Mouse (Mus musculus): Measurements from ENCODE around the gene Traf3ip1. TPM values are rescaled to one million over a fixed set of nuclear protein-coding genes. Genes with fewer than 3 reads are reported as not detected.
"Not testable (repeated sequence)": the region's sequence is repeated elsewhere in the genome, so short reads cannot be mapped to it uniquely, and the experiment has no call there.

Gene Traf3ip1
- polyA plus RNA-seq, 1 experiment: 20.0 TPM

DNA sequence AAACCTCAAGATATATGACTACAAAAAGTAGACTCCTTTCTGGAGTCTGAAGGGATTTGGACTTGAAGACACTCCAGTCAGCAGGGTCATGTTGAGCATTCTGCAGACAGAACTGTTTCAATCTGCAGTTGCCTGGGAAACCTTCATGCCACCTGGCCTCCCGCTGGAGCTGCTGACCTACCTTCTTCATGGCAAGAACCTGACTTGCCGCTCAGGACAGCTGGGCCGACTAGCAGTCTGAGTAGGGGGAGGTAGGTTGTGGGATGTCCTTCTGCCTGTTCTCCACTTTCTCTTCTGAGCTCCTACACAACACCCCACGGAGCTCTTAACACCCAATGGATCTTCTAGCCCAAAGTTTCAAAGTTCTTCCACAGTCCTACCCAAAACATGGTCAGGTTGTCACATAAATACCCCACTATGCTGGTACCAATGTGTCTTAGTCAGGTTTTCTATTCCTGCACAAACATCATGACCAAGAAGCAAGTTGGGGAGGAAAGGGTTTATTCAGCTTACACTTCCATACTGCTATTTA lies 24.5 kb upstream of the Traf3ip1 start:
- Histone ChIP-seq H3K27ac (ENCODE audit: insufficient read depth, low read length) (no peak overlapping the region), H3K4me1 (ENCODE audit: control insufficient read depth, insufficient read depth, low read length) (no peaks in the 10 kb centered on the region), H3K27me3 (ENCODE audit: control insufficient read depth, insufficient read depth, low read length) (no peaks in the 10 kb centered on the region), H3K4me3 (replicated peaks; ENCODE audit: insufficient read depth, low read depth, low read length) (no peak overlapping the region)
- TF ChIP-seq POLR2A (IDR thresholded peaks at IDR 0.05; ENCODE audit: borderline replicate concordance, insufficient read depth, low read length): no peak
- TF ChIP-seq CTCF (IDR thresholded peaks at IDR 0.05; ENCODE audit: borderline replicate concordance, insufficient read depth, low read depth, low read length): no peak
- 50% methylated on average over 4 of the region's 4 CpGs for WGBS
- no peak for DNase-seq

DNA sequence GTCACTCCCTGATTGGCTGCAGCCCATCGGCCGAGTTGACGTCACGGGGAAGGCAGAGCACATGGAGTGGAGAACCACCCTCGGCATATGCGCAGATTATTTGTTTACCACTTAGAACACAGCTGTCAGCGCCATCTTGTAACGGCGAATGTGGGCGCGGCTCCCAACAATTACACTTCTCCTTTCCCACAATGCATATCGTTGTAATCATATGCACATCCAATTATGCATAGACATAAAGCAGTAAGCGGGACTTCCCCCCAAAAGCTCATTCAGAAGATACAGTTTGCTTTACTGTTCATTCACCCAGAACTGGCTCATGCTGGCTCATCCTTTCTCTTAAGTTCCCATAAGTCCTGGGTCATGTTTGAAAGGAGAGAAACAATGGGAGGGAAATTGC lies 16.3 kb upstream of the Traf3ip1 start:
- H3K27me3 ChIP-seq (ENCODE audit: control insufficient read depth, insufficient read depth, low read length); DNase-seq; H3K27ac ChIP-seq (ENCODE audit: insufficient read depth, low read length); H3K4me3 ChIP-seq (replicated peaks; ENCODE audit: insufficient read depth, low read depth, low read length); H3K4me1 ChIP-seq (ENCODE audit: control insufficient read depth, insufficient read depth, low read length): not testable (repeated sequence)
- WGBS: 89% methylated on average over 13 of the region's 13 CpGs

DNA sequence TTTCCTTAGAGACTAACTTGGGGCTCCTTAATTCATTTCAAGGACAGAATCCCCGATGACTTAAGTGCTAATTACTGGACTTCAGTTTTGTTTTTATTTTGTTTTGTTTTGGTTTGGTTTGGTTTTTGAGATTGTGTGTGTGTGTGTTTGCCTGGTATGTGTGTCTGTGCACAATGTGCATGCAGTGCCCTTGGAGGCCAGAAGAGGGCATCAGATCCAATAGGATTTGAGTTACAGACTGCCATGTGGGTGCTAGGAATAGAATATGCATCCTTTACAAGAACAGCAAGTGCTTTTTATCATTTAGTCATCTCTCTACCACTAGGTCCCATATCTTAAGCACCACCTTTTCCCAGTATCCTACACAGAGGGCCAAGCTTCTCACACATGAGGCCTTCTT lies 15.5 kb upstream of the Traf3ip1 start:
- Histone ChIP-seq H3K27ac (ENCODE audit: insufficient read depth, low read length) (no peak overlapping the region), H3K4me1 (ENCODE audit: control insufficient read depth, insufficient read depth, low read length) (no peaks in the 10 kb centered on the region), H3K4me3 (replicated peaks; ENCODE audit: insufficient read depth, low read depth, low read length) (no peak overlapping the region), H3K27me3 (ENCODE audit: control insufficient read depth, insufficient read depth, low read length) (no peaks in the 10 kb centered on the region)
- no peak for DNase-seq
- 98% methylated on average over 1 of the region's 1 CpGs for WGBS
- no peak for TF ChIP-seq POLR2A (IDR thresholded peaks at IDR 0.05; ENCODE audit: borderline replicate concordance, insufficient read depth, low read length)
- TF ChIP-seq CTCF (IDR thresholded peaks at IDR 0.05; ENCODE audit: borderline replicate concordance, insufficient read depth, low read depth, low read length): no peak

DNA sequence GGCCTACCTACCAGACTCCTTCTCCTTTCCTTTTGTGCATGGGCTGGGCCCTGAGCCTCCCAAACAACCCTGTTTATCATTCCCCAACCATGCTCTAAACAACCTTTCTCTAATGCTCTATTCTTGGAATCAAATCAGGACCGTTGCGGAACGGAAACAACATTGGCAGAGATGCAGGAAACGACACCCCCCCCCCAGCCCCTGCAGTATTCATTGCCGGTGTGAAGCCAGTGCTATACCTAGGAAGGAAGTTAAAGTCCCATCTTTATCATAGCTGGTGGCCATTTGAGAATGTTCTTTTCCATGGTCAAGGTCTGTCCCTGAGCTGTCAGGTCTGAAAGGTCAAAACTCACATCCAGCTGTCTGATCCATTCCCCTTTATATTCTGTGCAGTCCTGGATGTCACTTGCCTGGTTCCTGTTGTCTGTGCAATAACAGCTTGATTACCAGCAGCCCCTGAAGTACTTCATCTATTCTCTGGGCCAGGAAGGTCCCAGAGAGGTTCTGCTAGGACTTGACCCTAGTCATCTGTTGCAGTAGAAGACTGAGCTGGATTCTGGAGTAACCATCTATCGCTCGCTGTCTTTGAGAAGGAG lies 11.7 kb upstream of the Traf3ip1 start:
- TF ChIP-seq CTCF (IDR thresholded peaks at IDR 0.05; ENCODE audit: borderline replicate concordance, insufficient read depth, low read depth, low read length): no peak
- TF ChIP-seq POLR2A (IDR thresholded peaks at IDR 0.05; ENCODE audit: borderline replicate concordance, insufficient read depth, low read length): no peak
- 56% methylated on average over 7 of the region's 7 CpGs for WGBS
- no peak overlapping the region for H3K27ac ChIP-seq (ENCODE audit: insufficient read depth, low read length)
- H3K4me3 ChIP-seq (replicated peaks; ENCODE audit: insufficient read depth, low read depth, low read length): no peak overlapping the region
- H3K4me1 ChIP-seq (ENCODE audit: control insufficient read depth, insufficient read depth, low read length): no peaks in the 10 kb centered on the region
- DNase-seq: no peak
- no peaks in the 10 kb centered on the region for H3K27me3 ChIP-seq (ENCODE audit: control insufficient read depth, insufficient read depth, low read length)

DNA sequence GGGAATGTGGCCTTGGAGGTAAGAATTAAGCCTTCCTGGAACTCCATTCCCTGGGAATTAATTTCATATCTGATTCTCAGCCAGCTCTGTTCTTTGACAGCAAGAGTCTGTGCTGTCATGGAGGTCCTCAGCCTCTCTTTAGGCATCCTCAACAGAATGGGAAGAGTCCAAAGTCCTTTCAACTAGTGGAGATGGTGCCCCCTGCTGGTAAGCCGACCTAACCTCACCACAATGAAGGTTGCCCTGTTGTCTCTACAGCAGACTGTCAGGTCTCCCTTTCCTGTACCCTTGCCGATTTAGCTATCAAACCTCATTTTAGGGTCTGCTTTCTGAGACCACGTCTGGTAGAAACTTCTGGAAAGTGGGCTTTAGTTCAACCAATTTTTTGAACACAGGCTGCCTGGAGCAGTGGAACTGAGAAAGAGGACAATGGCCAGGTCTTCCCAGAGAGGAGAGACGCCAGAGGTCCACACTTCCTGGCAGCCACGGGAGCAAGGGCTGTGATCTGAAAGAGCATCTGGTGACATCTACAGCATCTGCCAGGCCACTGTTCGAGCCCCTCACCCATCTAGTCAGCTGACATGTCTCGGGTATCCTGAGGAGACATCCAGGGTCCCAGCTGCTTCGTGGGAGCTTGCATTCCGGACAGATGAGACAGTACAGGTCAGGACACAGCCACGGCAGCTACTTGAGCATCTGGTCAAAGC lies 11.0 kb upstream of the Traf3ip1 start:
- no peaks in the 10 kb centered on the region for H3K27me3 ChIP-seq (ENCODE audit: control insufficient read depth, insufficient read depth, low read length)
- no peaks in the 10 kb centered on the region for H3K4me1 ChIP-seq (ENCODE audit: control insufficient read depth, insufficient read depth, low read length)
- 15% methylated on average over 10 of the region's 10 CpGs for WGBS
- TF ChIP-seq POLR2A (IDR thresholded peaks at IDR 0.05; ENCODE audit: borderline replicate concordance, insufficient read depth, low read length) (no peak), CTCF (IDR thresholded peaks at IDR 0.05; ENCODE audit: borderline replicate concordance, insufficient read depth, low read depth, low read length) (peak; percentile 87)
- no peak overlapping the region for H3K27ac ChIP-seq (ENCODE audit: insufficient read depth, low read length)
- no peak overlapping the region for H3K4me3 ChIP-seq (replicated peaks; ENCODE audit: insufficient read depth, low read depth, low read length)
- DNase-seq: peak; percentile 70 to 83

DNA sequence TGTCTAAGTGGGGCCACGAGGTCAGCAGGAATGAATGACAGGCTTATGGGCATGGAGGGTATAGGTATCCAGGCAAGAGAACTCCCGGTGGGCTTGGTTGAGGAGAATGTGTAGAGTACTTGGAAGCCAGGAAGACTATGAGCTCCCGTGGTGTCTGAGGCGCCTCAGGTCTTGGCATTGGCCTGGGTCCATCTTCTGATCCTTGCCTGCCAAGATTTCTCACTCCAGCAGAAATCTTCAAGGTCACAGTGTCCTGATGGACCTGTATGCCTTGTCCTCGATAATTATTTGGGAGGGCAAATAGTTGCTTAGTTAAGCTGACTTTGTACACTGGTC lies 10.5 kb upstream of the Traf3ip1 start:
- Histone ChIP-seq H3K4me1 (ENCODE audit: control insufficient read depth, insufficient read depth, low read length) (no peaks in the 10 kb centered on the region), H3K27ac (ENCODE audit: insufficient read depth, low read length) (no peak overlapping the region), H3K27me3 (ENCODE audit: control insufficient read depth, insufficient read depth, low read length) (no peaks in the 10 kb centered on the region), H3K4me3 (replicated peaks; ENCODE audit: insufficient read depth, low read depth, low read length) (no peak overlapping the region)
- 23% methylated on average over 5 of the region's 5 CpGs for WGBS
- TF ChIP-seq CTCF (IDR thresholded peaks at IDR 0.05; ENCODE audit: borderline replicate concordance, insufficient read depth, low read depth, low read length) (no peak), POLR2A (IDR thresholded peaks at IDR 0.05; ENCODE audit: borderline replicate concordance, insufficient read depth, low read length) (no peak)
- no peak for DNase-seq

DNA sequence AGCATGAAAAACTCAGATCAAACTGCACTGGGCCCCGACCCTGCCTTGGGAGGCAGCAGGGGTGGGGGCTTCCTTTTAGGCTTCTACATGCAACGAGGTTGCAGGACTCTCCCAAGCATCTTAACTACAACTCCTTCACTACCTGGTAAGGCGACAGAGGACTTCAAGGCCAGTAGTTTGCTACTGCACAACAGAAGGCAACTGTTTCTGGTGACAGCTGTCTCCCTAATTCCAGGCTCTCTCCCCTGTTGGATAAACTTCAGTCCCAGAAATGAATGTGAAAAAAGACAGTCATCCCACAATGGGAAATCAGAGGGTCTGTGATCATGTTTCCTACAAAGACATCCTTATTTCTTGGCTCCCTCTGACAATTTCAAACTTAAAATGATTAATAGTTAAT lies 9.0 kb upstream of the Traf3ip1 start:
- 55% methylated on average over 3 of the region's 3 CpGs for WGBS

DNA sequence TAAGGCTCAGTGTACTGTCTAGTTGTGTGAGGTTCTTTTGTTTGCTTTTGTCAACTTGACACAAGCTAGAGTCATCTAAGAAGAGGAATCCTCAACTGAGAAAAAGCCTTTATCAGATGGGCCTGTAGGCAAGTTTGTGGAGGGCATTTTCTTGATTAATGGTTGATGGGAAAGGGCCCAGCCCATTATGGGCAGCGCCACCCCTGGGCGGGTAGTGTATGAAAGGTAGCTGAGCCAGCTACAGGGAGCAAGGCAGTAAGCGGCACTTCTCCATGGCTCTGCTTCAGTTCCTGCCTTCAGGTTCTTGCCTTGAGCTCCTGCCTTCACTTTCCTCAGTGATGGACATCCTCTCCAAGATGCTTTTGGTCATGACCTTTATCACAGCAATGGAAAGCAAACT lies 8.3 kb upstream of the Traf3ip1 start:
- DNase-seq: no peak
- H3K4me1 ChIP-seq (ENCODE audit: control insufficient read depth, insufficient read depth, low read length): no peaks in the 10 kb centered on the region
- H3K27ac ChIP-seq (ENCODE audit: insufficient read depth, low read length): no peak overlapping the region
- TF ChIP-seq CTCF (IDR thresholded peaks at IDR 0.05; ENCODE audit: borderline replicate concordance, insufficient read depth, low read depth, low read length) (no peak), POLR2A (IDR thresholded peaks at IDR 0.05; ENCODE audit: borderline replicate concordance, insufficient read depth, low read length) (no peak)
- H3K4me3 ChIP-seq (replicated peaks; ENCODE audit: insufficient read depth, low read depth, low read length): no peak overlapping the region
- WGBS: 77% methylated on average over 3 of the region's 3 CpGs
- H3K27me3 ChIP-seq (ENCODE audit: control insufficient read depth, insufficient read depth, low read length): no peaks in the 10 kb centered on the region

More for the DNA sequence above, 9.0 kb upstream of the Traf3ip1 start:
- TF ChIP-seq CTCF (IDR thresholded peaks at IDR 0.05; ENCODE audit: borderline replicate concordance, insufficient read depth, low read depth, low read length): no peak
- no peak for TF ChIP-seq POLR2A (IDR thresholded peaks at IDR 0.05; ENCODE audit: borderline replicate concordance, insufficient read depth, low read length)
- no peak for DNase-seq
- H3K4me3 ChIP-seq (replicated peaks; ENCODE audit: insufficient read depth, low read depth, low read length): no peak overlapping the region
- H3K27me3 ChIP-seq (ENCODE audit: control insufficient read depth, insufficient read depth, low read length): no peaks in the 10 kb centered on the region
- no peak overlapping the region for H3K27ac ChIP-seq (ENCODE audit: insufficient read depth, low read length)
- H3K4me1 ChIP-seq (ENCODE audit: control insufficient read depth, insufficient read depth, low read length): no peaks in the 10 kb centered on the region
